Mouse (Mus musculus): ENCODE results near the gene Gfap. TPM values are rescaled to one million over a fixed set of nuclear protein-coding genes. Genes with fewer than 3 reads are reported as not detected.

Gene Gfap
- 3.6 TPM in 2 replicates for polyA plus RNA-seq (2012)

- Histone ChIP-seq H3K4me1 (ENCODE audit: control insufficient read depth) (peaks cover 62% of the 10 kb centered on the region), H3K27me3 (ENCODE audit: control insufficient read depth) (peaks cover 15% of the 10 kb centered on the region), H3K36me3 (ENCODE audit: control insufficient read depth) (peaks cover 32% of the 10 kb centered on the region), H3K4me3 (replicated peaks) (no peak within 1 kb of the TSS), H3K9me3 (ENCODE audit: control insufficient read depth, low read length) (no peaks in the 10 kb centered on the region)
- TF ChIP-seq TAL1 (IDR thresholded peaks at IDR 0.05; ENCODE audit: low read length), result no peak
These were observed at the start of gene Gfap for GRCm38 (mm10) chr11:102900763-102901162. TSS of gene Gfap (minus strand) at chr11:102900912.

- H3K27me3 ChIP-seq (ENCODE audit: control insufficient read depth), result peaks cover 100% of the 10 kb centered on the region
- H3K36me3 ChIP-seq (ENCODE audit: control insufficient read depth), result no peaks in the 10 kb centered on the region
These were observed 47.6 kb upstream of the Gfap start for GRCm38 (mm10) chr11:102948043-102948961.

DNA sequence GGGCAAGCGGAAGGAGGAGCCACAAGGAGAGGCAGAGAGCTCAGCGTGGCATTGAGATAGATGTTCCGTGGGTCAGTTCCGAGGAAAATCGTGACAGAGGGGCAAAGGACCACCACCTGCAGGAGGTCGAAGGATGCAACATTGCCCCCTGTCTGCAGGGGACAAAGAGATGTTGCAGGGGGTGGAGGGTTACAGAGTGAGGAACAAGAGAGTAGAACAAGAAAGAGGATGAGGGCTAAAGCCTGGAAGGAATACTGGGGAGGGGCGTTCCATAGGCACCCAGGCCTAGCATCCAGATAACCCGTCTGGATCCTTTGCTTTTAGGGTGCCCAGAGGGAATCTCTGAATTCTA lies 46.3 kb upstream of the Gfap start:
- peak overlapping the region; percentile 32 for H3K4me3 ChIP-seq (replicated peaks)
- peaks cover 29% of the 10 kb centered on the region for H3K4me1 ChIP-seq (ENCODE audit: control insufficient read depth)
- peaks cover 24% of the 10 kb centered on the region for H3K9me3 ChIP-seq (ENCODE audit: control insufficient read depth, low read length)
- no peaks in the 10 kb centered on the region for H3K36me3 ChIP-seq (ENCODE audit: control insufficient read depth)
- TF ChIP-seq TAL1 (IDR thresholded peaks at IDR 0.05; ENCODE audit: low read length) (no peak), GATA1 (IDR thresholded peaks at IDR 0.05; ENCODE audit: low read length) (no peak)
- H3K27me3 ChIP-seq (ENCODE audit: control insufficient read depth), result peaks cover 98% of the 10 kb centered on the region

More at GRCm38 (mm10) chr11:102948043-102948961, 47.6 kb upstream of the Gfap start:
- peaks cover 29% of the 10 kb centered on the region for H3K4me1 ChIP-seq (ENCODE audit: control insufficient read depth)
- TF ChIP-seq TAL1 (IDR thresholded peaks at IDR 0.05; ENCODE audit: low read length), result no peak
- no peak for TF ChIP-seq GATA1 (IDR thresholded peaks at IDR 0.05; ENCODE audit: low read length)
- H3K9me3 ChIP-seq (ENCODE audit: control insufficient read depth, low read length), result peaks cover 24% of the 10 kb centered on the region
- H3K4me3 ChIP-seq (replicated peaks), result peak overlapping the region; percentile 33

DNA sequence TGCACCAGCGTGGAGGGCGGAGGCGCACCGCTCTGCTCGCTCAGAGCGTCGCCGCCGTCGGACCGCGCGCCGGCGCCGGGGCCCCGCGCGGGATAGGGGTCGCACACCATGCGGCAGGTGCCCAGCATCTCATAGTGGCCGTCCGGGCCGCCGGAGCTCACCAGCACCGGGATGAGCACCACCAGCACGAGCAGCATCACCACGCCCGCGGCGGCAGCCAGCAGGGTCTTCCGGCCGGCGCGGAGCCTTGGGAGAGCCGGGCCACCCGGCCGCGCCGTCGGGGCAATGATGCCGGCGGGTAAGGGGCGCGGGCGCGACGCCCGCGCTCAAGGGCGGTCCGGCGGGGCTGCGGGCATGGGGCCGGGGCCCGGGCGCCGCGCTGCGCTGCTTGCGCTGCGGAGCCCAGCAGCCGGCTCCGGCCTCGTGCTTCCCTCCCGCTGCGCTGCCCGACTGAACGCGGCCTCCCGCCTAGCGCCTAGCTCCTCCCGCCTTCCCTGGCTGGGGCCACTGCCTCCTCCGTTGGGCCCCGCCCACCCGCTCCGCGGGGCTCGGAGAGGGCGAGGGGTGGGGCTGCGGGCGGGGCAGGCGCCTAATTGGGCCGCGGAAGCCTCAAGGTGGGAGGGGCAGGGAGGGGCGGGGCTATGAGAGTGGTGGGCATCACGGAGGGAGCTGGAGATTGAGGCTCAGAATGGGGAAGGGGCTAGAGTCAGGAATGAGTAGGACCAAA lies 45.7 kb upstream of the Gfap start, which contains the start of gene C1ql1:
C1ql1 (minus strand) TSS at position 424 of the 727 bp plus-strand sequence.
- no peaks in the 10 kb centered on the region for H3K36me3 ChIP-seq (ENCODE audit: control insufficient read depth)
- H3K27me3 ChIP-seq (ENCODE audit: control insufficient read depth), result peaks cover 95% of the 10 kb centered on the region
- no peak for TF ChIP-seq GATA1 (IDR thresholded peaks at IDR 0.05; ENCODE audit: low read length)
- H3K4me1 ChIP-seq (ENCODE audit: control insufficient read depth), result peaks cover 34% of the 10 kb centered on the region
- H3K4me3 ChIP-seq (replicated peaks), result peak within 1 kb of the TSS; percentile 32
- peaks cover 24% of the 10 kb centered on the region for H3K9me3 ChIP-seq (ENCODE audit: control insufficient read depth, low read length)

- peaks cover 40% of the 10 kb centered on the region for H3K4me1 ChIP-seq (ENCODE audit: control insufficient read depth)
- TF ChIP-seq TAL1 (IDR thresholded peaks at IDR 0.05; ENCODE audit: low read length), result no peak
- no peak for TF ChIP-seq GATA1 (IDR thresholded peaks at IDR 0.05; ENCODE audit: low read length)
- H3K4me3 ChIP-seq (replicated peaks), result no peak overlapping the region
- peaks cover 24% of the 10 kb centered on the region for H3K9me3 ChIP-seq (ENCODE audit: control insufficient read depth, low read length)
- H3K27me3 ChIP-seq (ENCODE audit: control insufficient read depth), result peaks cover 95% of the 10 kb centered on the region
- no peaks in the 10 kb centered on the region for H3K36me3 ChIP-seq (ENCODE audit: control insufficient read depth)
These were observed 44.9 kb upstream of the Gfap start for GRCm38 (mm10) chr11:102945306-102946264.

GRCm38 (mm10) chr11:102941236-102941635 lies 40.5 kb upstream of the Gfap start:
- no peak overlapping the region for H3K4me3 ChIP-seq (replicated peaks)
- peaks cover 95% of the 10 kb centered on the region for H3K27me3 ChIP-seq (ENCODE audit: control insufficient read depth)
- H3K9me3 ChIP-seq (ENCODE audit: control insufficient read depth, low read length), result peaks cover 9% of the 10 kb centered on the region
- no peak for TF ChIP-seq TAL1 (IDR thresholded peaks at IDR 0.05; ENCODE audit: low read length)
- no peak for TF ChIP-seq GATA1 (IDR thresholded peaks at IDR 0.05; ENCODE audit: low read length)
- H3K36me3 ChIP-seq (ENCODE audit: control insufficient read depth), result no peaks in the 10 kb centered on the region
- peaks cover 32% of the 10 kb centered on the region for H3K4me1 ChIP-seq (ENCODE audit: control insufficient read depth)

GRCm38 (mm10) chr11:102939024-102939675 lies 38.4 kb upstream of the Gfap start:
- H3K27me3 ChIP-seq (ENCODE audit: control insufficient read depth), result peaks cover 95% of the 10 kb centered on the region
- TF ChIP-seq GATA1 (IDR thresholded peaks at IDR 0.05; ENCODE audit: low read length) (no peak), TAL1 (IDR thresholded peaks at IDR 0.05; ENCODE audit: low read length) (no peak)
- no peaks in the 10 kb centered on the region for H3K9me3 ChIP-seq (ENCODE audit: control insufficient read depth, low read length)
- no peak overlapping the region for H3K4me3 ChIP-seq (replicated peaks)
- H3K36me3 ChIP-seq (ENCODE audit: control insufficient read depth), result no peaks in the 10 kb centered on the region
- H3K4me1 ChIP-seq (ENCODE audit: control insufficient read depth), result peaks cover 19% of the 10 kb centered on the region

GRCm38 (mm10) chr11:102937529-102938182 lies 36.9 kb upstream of the Gfap start:
- no peak for TF ChIP-seq GATA1 (IDR thresholded peaks at IDR 0.05; ENCODE audit: low read length)
- no peak for TF ChIP-seq TAL1 (IDR thresholded peaks at IDR 0.05; ENCODE audit: low read length)

More at GRCm38 (mm10) chr11:102937529-102938182, 36.9 kb upstream of the Gfap start:
- Histone ChIP-seq H3K9me3 (ENCODE audit: control insufficient read depth, low read length) (no peaks in the 10 kb centered on the region), H3K27me3 (ENCODE audit: control insufficient read depth) (peaks cover 92% of the 10 kb centered on the region), H3K36me3 (ENCODE audit: control insufficient read depth) (no peaks in the 10 kb centered on the region), H3K4me3 (replicated peaks) (no peak overlapping the region), H3K4me1 (ENCODE audit: control insufficient read depth) (peaks cover 19% of the 10 kb centered on the region)

Measured in erythroblast, embryonic 14.5 days (primary cell).